Mouse (Mus musculus) liver, embryonic 11.5 days (tissue): ENCODE data around the gene Ctnna2. TPM values are rescaled to one million over a fixed set of nuclear protein-coding genes. Genes with fewer than 3 reads are reported as not detected.

Experiments used
- ATAC-seq: fragments of 200-750 bp; cut with Nextera tagmentation; replicated peaks from 2 replicates; pipeline ENCODE4 v1.8.0; 2017; ENCODE audit warnings: moderate number of reproducible peaks, mild to moderate bottlenecking, moderate TSS enrichment, moderate library complexity; ENCODE audit not compliant: low FRiP score
- DNase-seq: peaks from one replicate; pipeline ENCODE4 v3.0.0-alpha.2; 2017; ENCODE audit warnings: low spot score
- H3K27ac ChIP-seq: fragments of 300-500 bp; sonication (generic); 2 replicates; pipeline ENCODE4 v1.5.1; 2014; ENCODE audit warnings: mild to moderate bottlenecking, low read depth, low read length, control low read depth
- H3K27me3 ChIP-seq: fragments of 300-500 bp; sonication (generic); replicated peaks from 2 replicates; pipeline ENCODE4 v1.6.1; 2014; ENCODE audit warnings: low read length, mixed read lengths; ENCODE audit not compliant: control insufficient read depth, insufficient read depth
- H3K36me3 ChIP-seq: fragments of 300-500 bp; sonication (generic); 2 replicates; pipeline ENCODE4 v1.6.1; 2014; ENCODE audit warnings: mild to moderate bottlenecking, low read length, moderate library complexity, mixed read lengths; ENCODE audit not compliant: control insufficient read depth, insufficient read depth
- H3K4me1 ChIP-seq: fragments of 300-500 bp; sonication (generic); replicated peaks from 2 replicates; pipeline ENCODE4 v1.6.1; 2014; ENCODE audit warnings: low read length, mixed read lengths; ENCODE audit not compliant: control insufficient read depth, insufficient read depth
- H3K4me2 ChIP-seq: fragments of 300-500 bp; sonication (generic); 2 replicates; pipeline ENCODE4 v1.6.1; 2014; ENCODE audit warnings: mild to moderate bottlenecking, control low read depth, moderate library complexity
- H3K4me3 ChIP-seq: fragments of 300-500 bp; sonication (generic); 2 replicates; pipeline ENCODE4 v1.5.1; 2014; ENCODE audit warnings: low read depth, low read length, control low read depth
- H3K9ac ChIP-seq: fragments of 300-500 bp; sonication (generic); 2 replicates; pipeline ENCODE4 v1.6.1; 2014; ENCODE audit warnings: low read depth, low read length, control low read depth
- H3K9me3 ChIP-seq: fragments of 300-500 bp; sonication (generic); 2 replicates; pipeline ENCODE4 v1.6.1; 2016; ENCODE audit warnings: low read length, inconsistent platforms, mixed read lengths; ENCODE audit not compliant: control insufficient read depth
- WGBS: fragments of 180-500 bp; shearing (Covaris S2); extraction: QIAGEN DNeasy Blood & Tissue Kit; methylation state at CpG from one replicate; pipeline ENCODE4 v1.1.7; 2014; 5-methylcytosine and 5-hydroxymethylcytosine counted together
- polyA plus RNA-seq: library from polyadenylated mRNA; unstranded; fragments of >200 nt; fragmentation: Nextera tagmentation; extraction: Ambion mirVana; gene quantifications from 2 replicates; pipeline ENCODE4 v1.2.1, GENCODE M21; 2014

Ctnna2 gene
- polyA plus RNA-seq, 1 experiment from 2014 or later, result 1.9 TPM

DNA sequence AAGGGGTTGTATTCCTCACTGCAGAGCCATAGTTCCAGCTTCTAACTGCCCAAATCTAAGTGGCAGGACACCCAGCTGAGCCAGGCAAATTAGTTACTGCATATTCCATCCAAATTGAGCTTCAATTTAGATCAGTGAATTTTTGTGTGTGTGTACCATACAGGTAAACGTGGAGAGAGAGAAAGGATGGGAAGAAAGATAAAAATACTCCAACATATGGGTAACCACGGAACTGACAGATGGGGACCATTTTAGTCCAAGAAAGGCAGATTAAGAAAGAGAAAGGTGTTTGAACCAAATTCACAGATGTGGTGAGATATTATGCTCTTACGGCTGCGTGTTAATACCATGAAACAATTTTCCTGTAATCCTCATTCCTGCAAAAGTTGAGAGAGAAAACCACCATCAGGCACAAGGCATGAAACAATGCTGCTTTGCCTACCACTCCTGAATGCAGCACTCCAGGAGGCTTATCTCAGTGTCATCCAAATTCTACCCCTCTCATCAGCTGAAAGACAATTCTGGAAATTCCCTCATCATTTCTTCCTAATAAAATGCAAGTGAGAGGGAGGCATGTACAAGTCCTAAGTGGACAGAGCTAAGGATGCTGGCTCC, 840.1 kb downstream of the Ctnna2 start:
- Histone ChIP-seq H3K36me3 (no peaks in the 10 kb centered on the region), H3K27ac (no peak overlapping the region), H3K9ac (no peak overlapping the region), H3K4me2 (no peak overlapping the region), H3K9me3 (no peaks in the 10 kb centered on the region), H3K4me3 (no peak overlapping the region), H3K27me3 (no peaks in the 10 kb centered on the region), H3K4me1 (no peaks in the 10 kb centered on the region)
- WGBS, result 88% methylated on average over 4 of the region's 4 CpGs
- ATAC-seq, result no peak
- no peak for DNase-seq

GRCm38 (mm10) chr6:77120926-77121325, 858.6 kb downstream of the Ctnna2 start:
- WGBS, result 69% methylated on average over 2 of the region's 2 CpGs
- ATAC-seq (no peak), DNase-seq (no peak)
- Histone ChIP-seq H3K4me3 (no peak overlapping the region), H3K4me1 (no peaks in the 10 kb centered on the region), H3K27ac (no peak overlapping the region), H3K27me3 (no peaks in the 10 kb centered on the region), H3K4me2 (no peak overlapping the region), H3K9me3 (no peaks in the 10 kb centered on the region), H3K36me3 (no peaks in the 10 kb centered on the region), H3K9ac (no peak overlapping the region)

DNA sequence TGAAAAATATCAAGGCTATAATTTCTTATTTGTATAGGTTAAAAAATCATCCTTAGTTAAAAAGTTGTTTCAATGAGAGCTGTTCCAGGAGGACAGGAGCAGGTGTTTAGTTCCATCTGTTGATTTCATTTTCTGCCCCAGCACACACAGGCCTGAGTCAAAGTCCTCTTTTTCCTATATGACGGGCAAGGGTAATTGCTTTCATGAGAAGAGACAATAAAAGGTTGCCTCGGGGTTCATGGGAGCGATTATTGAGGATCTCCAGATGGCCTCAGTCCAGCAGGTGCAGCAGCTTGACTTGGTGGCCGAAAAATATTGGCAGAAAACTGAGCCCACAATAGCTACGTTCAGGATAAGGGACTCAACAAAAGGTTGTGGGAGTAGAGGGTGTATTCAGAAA, 859.0 kb downstream of the Ctnna2 start:
- Histone ChIP-seq H3K27ac (no peak overlapping the region), H3K4me2 (no peak overlapping the region), H3K4me3 (no peak overlapping the region), H3K27me3 (no peaks in the 10 kb centered on the region), H3K4me1 (no peaks in the 10 kb centered on the region), H3K9ac (no peak overlapping the region), H3K9me3 (no peaks in the 10 kb centered on the region), H3K36me3 (no peaks in the 10 kb centered on the region)
- DNase-seq (no peak), ATAC-seq (no peak)
- WGBS, result 82% methylated on average over 5 of the region's 5 CpGs

- no peak overlapping the region for H3K4me3 ChIP-seq
These were observed 870.2 kb downstream of the Ctnna2 start for GRCm38 (mm10) chr6:77109095-77109945.

GRCm38 (mm10) chr6:77101047-77101446, 878.5 kb downstream of the Ctnna2 start:
- H3K9me3 ChIP-seq, result no peaks in the 10 kb centered on the region
- H3K36me3 ChIP-seq, result no peaks in the 10 kb centered on the region
- no peaks in the 10 kb centered on the region for H3K27me3 ChIP-seq
- H3K9ac ChIP-seq, result no peak overlapping the region
- H3K4me2 ChIP-seq, result no peak overlapping the region
- no peak overlapping the region for H3K27ac ChIP-seq
- 23% methylated on average over 1 of the region's 1 CpGs for WGBS
- DNase-seq, result no peak
- ATAC-seq, result no peak
- no peaks in the 10 kb centered on the region for H3K4me1 ChIP-seq
- H3K4me3 ChIP-seq, result no peak overlapping the region

More at GRCm38 (mm10) chr6:77109095-77109945, 870.2 kb downstream of the Ctnna2 start:
- Histone ChIP-seq H3K4me1 (no peaks in the 10 kb centered on the region), H3K9ac (no peak overlapping the region), H3K27me3 (no peaks in the 10 kb centered on the region), H3K9me3 (no peaks in the 10 kb centered on the region), H3K36me3 (no peaks in the 10 kb centered on the region), H3K27ac (no peak overlapping the region), H3K4me2 (no peak overlapping the region)
- WGBS, result 73% methylated on average over 10 of the region's 10 CpGs
- DNase-seq (no peak), ATAC-seq (no peak)

DNA sequence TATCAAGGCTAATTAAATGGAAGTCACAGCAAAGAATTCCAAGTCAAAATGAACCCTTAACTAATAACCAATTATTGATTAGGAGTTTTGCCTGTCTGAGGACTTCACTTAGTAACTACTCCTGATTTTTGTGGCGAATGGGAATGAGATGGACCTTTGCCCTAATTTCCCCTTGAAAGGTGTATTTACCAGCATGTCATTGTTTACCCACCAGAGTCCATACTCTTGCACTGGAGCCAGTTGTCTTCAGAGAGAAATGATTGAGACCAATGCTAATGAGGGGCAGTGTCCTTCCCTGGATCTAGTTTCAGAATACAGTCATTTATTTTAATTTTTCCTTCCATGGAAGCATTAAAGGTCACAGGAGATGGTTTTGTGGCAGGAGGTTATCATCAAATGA, 881.0 kb downstream of the Ctnna2 start:
- no peak overlapping the region for H3K4me2 ChIP-seq
- no peaks in the 10 kb centered on the region for H3K4me1 ChIP-seq
- no peak overlapping the region for H3K27ac ChIP-seq
- ATAC-seq, result no peak
- no peaks in the 10 kb centered on the region for H3K27me3 ChIP-seq
- no peak overlapping the region for H3K9ac ChIP-seq
- no peaks in the 10 kb centered on the region for H3K9me3 ChIP-seq
- no peak overlapping the region for H3K4me3 ChIP-seq
- no peak for DNase-seq
- 79% methylated on average over 1 of the region's 1 CpGs for WGBS
- no peaks in the 10 kb centered on the region for H3K36me3 ChIP-seq

- WGBS, result 67% methylated on average over 14 of the region's 14 CpGs
- Histone ChIP-seq H3K27me3 (no peaks in the 10 kb centered on the region), H3K4me1 (no peaks in the 10 kb centered on the region), H3K36me3 (no peaks in the 10 kb centered on the region), H3K9me3 (no peaks in the 10 kb centered on the region), H3K4me2 (no peak overlapping the region), H3K27ac (no peak overlapping the region), H3K4me3 (no peak overlapping the region), H3K9ac (no peak overlapping the region)
- no peak for ATAC-seq
- no peak for DNase-seq
These were observed 903.8 kb downstream of the Ctnna2 start for GRCm38 (mm10) chr6:77075396-77076376.

DNA sequence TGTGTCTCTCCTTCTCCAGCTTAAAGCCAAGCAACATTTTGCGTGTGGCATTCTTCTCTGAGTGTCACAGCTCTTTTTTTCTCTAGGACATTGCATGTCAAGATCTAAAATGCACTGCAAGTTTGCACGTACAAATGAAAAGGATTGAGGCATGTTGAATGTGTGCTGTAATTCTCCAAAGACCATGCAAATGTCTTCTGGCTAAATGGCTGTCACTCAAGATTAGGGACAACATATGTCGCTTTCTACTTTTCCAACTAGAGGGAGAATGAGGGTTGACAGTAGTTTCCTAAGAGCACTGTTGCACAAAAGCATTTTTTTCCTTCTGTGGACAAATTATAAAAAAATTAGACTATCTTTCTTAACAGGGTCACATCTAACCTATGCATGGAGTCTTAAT, 909.9 kb downstream of the Ctnna2 start:
- H3K9ac ChIP-seq, result no peak overlapping the region
- H3K27me3 ChIP-seq, result no peaks in the 10 kb centered on the region
- DNase-seq, result no peak
- no peak for ATAC-seq
- H3K4me3 ChIP-seq, result no peak overlapping the region
- H3K36me3 ChIP-seq, result no peaks in the 10 kb centered on the region
- no peak overlapping the region for H3K4me2 ChIP-seq
- H3K4me1 ChIP-seq, result no peaks in the 10 kb centered on the region
- H3K27ac ChIP-seq, result no peak overlapping the region
- WGBS, result 88% methylated on average over 3 of the region's 3 CpGs
- no peaks in the 10 kb centered on the region for H3K9me3 ChIP-seq
